Mouse (Mus musculus) forebrain, embryonic 12.5 days (tissue): ENCODE results near the gene Schip1. TPM values are rescaled to one million over a fixed set of nuclear protein-coding genes. Genes with fewer than 3 reads are reported as not detected.

ENCODE experiments used
- ATAC-seq: fragments of 200-750 bp; cut with Nextera tagmentation; 2 replicates; pipeline ENCODE4 v1.8.0; 2017; ENCODE audit warnings: moderate TSS enrichment; ENCODE audit not compliant: low FRiP score
- H3K27ac ChIP-seq: fragments of 300-500 bp; sonication (generic); 2 replicates; pipeline ENCODE4 v1.5.1; 2016; ENCODE audit warnings: mild to moderate bottlenecking
- H3K27me3 ChIP-seq: fragments of 300-500 bp; sonication (generic); 2 replicates; pipeline ENCODE4 v1.6.1; 2016; ENCODE audit warnings: mild to moderate bottlenecking
- H3K36me3 ChIP-seq: fragments of 300-500 bp; sonication (generic); replicated peaks from 2 replicates; pipeline ENCODE4 v1.6.1; 2016; ENCODE audit warnings: mild to moderate bottlenecking
- H3K4me1 ChIP-seq: fragments of 300-500 bp; sonication (generic); 2 replicates; pipeline ENCODE4 v1.6.1; 2016
- H3K4me2 ChIP-seq: fragments of 300-500 bp; sonication (generic); 2 replicates; pipeline ENCODE4 v1.6.1; 2016; ENCODE audit warnings: mild to moderate bottlenecking, moderate library complexity
- H3K4me3 ChIP-seq: fragments of 300-500 bp; sonication (generic); replicated peaks from 2 replicates; pipeline ENCODE4 v1.5.1; 2016; ENCODE audit warnings: mild to moderate bottlenecking
- H3K9ac ChIP-seq: fragments of 300-500 bp; sonication (generic); 2 replicates; pipeline ENCODE4 v1.6.1; 2016; ENCODE audit warnings: mild to moderate bottlenecking
- H3K9me3 ChIP-seq: fragments of 300-500 bp; sonication (generic); 2 replicates; pipeline ENCODE4 v1.6.1; 2016
- WGBS: fragments of 180-500 bp; shearing (Covaris S2); methylation state at CpG from one replicate; pipeline ENCODE4 v1.1.7; 2016; 5-methylcytosine and 5-hydroxymethylcytosine counted together
- polyA plus RNA-seq: library from polyadenylated mRNA; unstranded; fragments of >200 nt; fragmentation: Nextera tagmentation; extraction: Ambion mirVana; gene quantifications from 2 replicates; pipeline ENCODE4 v1.2.1, GENCODE M21; 2016

Schip1 gene
- polyA plus RNA-seq, 1 experiment from 2014 or later = 88.1 TPM

DNA sequence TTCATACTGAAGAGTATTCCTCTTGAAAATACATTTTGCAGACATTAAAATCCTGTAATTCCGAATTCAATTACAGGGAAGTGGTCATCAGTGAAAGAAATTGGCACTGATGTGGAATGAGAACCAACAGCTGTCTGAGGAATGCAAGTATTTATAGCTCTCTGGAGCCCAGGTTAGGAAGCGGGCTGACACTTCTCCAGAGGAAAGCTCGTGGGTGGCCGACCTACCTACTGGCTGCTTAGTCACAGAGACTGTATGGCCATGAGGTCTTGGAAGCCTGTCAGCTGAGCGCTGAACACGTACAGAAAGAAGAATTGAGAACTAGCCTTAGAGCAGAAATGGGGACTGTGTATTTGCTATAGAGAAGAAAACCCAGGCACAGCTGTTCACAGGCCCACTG, 545.4 kb downstream of the Schip1 start:
- no peak overlapping the region for H3K9ac ChIP-seq
- H3K4me1 ChIP-seq = peaks cover 17% of the 10 kb centered on the region
- no peak overlapping the region for H3K27ac ChIP-seq
- H3K36me3 ChIP-seq = 0 out of 2 replicates have a peak, but pooled peaks cover 3% of the 10 kb centered on the region
- no peak for ATAC-seq
- no peaks in the 10 kb centered on the region for H3K27me3 ChIP-seq
- no peak overlapping the region for H3K4me3 ChIP-seq
- no peak overlapping the region for H3K4me2 ChIP-seq
- H3K9me3 ChIP-seq = no peaks in the 10 kb centered on the region
- 83% methylated on average over 6 of the region's 6 CpGs for WGBS

DNA sequence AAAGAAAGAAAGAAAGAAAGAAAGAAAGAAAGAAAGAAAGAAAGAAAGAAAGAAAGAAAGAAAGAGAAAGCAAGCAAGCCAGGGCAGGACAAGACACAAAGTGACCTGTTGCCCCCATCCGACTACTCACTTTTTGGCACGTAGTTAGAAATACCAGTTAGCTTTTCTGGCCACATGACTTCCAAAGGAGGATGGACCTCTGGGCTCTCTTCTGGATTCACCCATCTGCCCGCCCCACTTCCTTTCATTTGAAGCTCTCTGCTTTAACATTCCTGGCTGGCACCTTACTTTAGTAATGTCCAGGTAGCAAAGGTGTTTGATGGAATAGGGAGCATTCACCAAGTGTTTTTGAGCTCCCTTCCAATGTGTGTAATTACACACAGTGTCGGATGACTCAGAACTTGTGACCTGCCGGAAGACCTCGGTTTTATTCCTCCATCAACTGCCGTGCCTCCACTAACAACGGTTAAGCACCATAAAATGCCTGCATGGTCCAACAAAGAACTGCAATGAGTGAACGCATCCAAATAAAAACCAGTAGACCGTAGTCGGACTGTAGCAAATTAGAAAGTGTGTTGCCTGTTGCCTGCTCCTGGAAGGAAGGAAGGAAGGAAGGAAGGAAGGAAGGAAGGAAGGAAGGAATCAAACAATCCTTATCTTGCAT, 546.1 kb downstream of the Schip1 start:
- Histone ChIP-seq H3K27me3 (no peaks in the 10 kb centered on the region), H3K27ac (no peak overlapping the region), H3K9ac (no peak overlapping the region), H3K4me3 (no peak overlapping the region), H3K4me1 (peaks cover 12% of the 10 kb centered on the region), H3K36me3 (0 out of 2 replicates have a peak, but pooled peaks cover 3% of the 10 kb centered on the region), H3K9me3 (no peaks in the 10 kb centered on the region), H3K4me2 (no peak overlapping the region)
- 88% methylated on average over 11 of the region's 11 CpGs for WGBS
- no peak for ATAC-seq

DNA sequence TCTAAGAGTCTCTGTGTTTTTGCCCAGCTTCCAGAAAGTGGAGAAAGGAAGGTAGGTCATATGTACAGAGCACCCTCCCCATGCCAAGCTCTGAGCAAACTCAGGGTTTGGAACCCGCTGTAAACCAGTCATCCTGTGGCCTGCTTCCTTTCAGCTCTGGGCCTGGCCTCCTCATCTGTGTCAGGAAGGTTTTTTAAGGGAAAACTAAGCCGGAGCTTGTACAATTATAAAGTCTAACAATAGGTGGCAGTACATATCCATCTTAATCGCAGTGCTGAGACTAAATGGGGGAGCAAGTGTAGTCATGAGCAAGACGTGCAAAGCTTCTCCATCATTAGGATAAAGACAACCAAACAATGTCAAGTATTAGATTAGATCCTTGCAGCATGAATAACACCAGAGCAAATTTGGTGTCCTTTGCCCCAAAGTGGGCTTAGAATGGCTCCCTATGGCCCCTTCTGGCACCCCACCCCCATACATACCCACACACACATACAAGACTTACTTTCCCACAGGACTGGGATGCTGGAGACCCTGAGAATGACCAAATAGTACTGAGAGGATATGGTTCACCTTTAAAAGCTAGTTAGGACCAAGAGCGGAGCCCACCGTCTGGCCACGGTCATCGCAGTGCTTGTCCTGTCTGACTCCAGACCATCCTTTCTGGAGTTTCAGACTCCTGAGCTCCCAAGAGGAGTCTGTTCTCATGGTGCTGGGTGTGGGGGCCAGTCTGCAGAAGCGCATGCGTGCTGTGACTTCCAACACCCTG, 550.6 kb downstream of the Schip1 start:
- no peak overlapping the region for H3K27ac ChIP-seq
- no peaks in the 10 kb centered on the region for H3K27me3 ChIP-seq

DNA sequence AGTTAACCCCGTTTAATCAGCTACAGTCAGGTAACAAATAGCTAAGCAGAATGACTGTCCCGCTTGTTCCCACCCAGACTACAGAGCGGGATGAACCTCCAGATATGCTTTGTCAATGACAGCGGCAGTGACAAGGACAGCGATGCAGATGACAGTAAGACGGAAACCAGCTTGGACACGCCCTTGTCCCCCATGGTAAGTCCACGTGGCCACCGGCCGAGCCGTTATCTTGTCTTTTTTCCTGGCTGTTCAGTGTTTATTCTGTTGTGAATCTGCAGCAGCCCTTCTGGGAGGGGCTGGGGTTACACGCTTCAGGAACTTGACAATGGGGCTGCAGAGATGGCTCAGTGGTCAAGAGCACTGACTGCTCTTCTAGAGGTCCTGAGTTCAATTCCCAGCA, 551.8 kb downstream of the Schip1 start:
- WGBS = 97% methylated on average over 12 of the region's 12 CpGs
- H3K9ac ChIP-seq = no peak overlapping the region
- H3K9me3 ChIP-seq = no peaks in the 10 kb centered on the region

More for the DNA sequence above, 550.6 kb downstream of the Schip1 start:
- Histone ChIP-seq H3K4me1 (peaks cover 10% of the 10 kb centered on the region), H3K9me3 (no peaks in the 10 kb centered on the region), H3K36me3 (peaks cover 10% of the 10 kb centered on the region; the same call in 1 of the 2 replicates), H3K4me2 (no peak overlapping the region), H3K4me3 (no peak overlapping the region), H3K9ac (no peak overlapping the region)
- WGBS = 67% methylated on average over 10 of the region's 10 CpGs
- 0 out of 2 replicates have a peak, but pooled peaks have one; percentile 55 for ATAC-seq

DNA sequence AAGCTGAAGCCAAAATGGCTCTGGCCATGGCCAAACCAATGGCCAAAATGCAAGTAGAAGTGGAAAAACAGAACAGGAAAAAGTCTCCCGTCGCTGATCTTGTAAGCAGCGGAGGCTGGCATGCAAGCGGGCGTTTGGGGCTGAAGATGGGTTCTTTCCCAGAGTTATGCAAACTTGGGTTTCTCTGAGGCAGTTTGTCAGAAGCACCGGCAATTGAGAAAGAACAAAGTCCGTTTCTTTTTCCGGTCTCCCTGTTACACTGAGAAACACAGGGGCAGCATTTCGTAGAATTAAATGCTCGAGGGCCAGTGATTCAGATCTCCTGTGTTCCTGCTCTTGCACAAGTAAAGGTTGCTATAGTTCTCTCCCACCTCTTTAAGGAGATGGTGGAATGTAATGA, 553.1 kb downstream of the Schip1 start:
- no peak overlapping the region for H3K9ac ChIP-seq
- H3K27me3 ChIP-seq = no peaks in the 10 kb centered on the region
- no peak overlapping the region for H3K4me3 ChIP-seq
- H3K4me2 ChIP-seq = no peak overlapping the region
- ATAC-seq = no peak
- no peak overlapping the region for H3K27ac ChIP-seq
- H3K4me1 ChIP-seq = peaks cover 10% of the 10 kb centered on the region
- H3K9me3 ChIP-seq = no peaks in the 10 kb centered on the region
- peaks cover 28% of the 10 kb centered on the region for H3K36me3 ChIP-seq
- WGBS = 95% methylated on average over 10 of the region's 10 CpGs

More for the DNA sequence above, 551.8 kb downstream of the Schip1 start:
- peaks cover 10% of the 10 kb centered on the region for H3K4me1 ChIP-seq
- no peak overlapping the region for H3K4me2 ChIP-seq
- peaks cover 17% of the 10 kb centered on the region for H3K36me3 ChIP-seq
- no peak overlapping the region for H3K4me3 ChIP-seq
- no peak for ATAC-seq
- H3K27me3 ChIP-seq = no peaks in the 10 kb centered on the region
- no peak overlapping the region for H3K27ac ChIP-seq

DNA sequence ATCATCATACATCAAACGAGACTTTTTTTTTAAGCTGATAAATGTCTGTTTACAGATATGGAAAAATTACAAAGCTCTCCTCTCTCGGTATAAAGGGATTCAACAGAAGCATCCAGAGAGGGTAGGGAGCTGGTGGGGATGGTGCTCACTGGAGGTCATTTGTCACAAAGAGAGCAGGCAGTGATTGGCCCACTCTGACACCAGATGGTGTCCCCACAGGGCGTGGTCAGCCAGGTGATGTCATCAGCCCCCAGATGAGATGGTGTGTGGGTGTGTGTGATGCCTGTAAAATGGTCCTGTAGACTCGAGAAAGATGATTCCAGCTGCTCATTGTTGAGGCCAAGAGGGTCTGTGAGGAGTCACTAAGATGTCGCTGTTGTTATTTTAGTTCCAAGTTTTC, 554.5 kb downstream of the Schip1 start:
- H3K9ac ChIP-seq = no peak overlapping the region
- 88% methylated on average over 5 of the region's 5 CpGs for WGBS
- ATAC-seq = no peak
- H3K4me2 ChIP-seq = no peak overlapping the region
- no peaks in the 10 kb centered on the region for H3K9me3 ChIP-seq
- H3K27me3 ChIP-seq = no peaks in the 10 kb centered on the region
- no peak overlapping the region for H3K27ac ChIP-seq
- H3K4me1 ChIP-seq = peaks cover 3% of the 10 kb centered on the region
- no peak overlapping the region for H3K4me3 ChIP-seq
- peaks cover 33% of the 10 kb centered on the region for H3K36me3 ChIP-seq

DNA sequence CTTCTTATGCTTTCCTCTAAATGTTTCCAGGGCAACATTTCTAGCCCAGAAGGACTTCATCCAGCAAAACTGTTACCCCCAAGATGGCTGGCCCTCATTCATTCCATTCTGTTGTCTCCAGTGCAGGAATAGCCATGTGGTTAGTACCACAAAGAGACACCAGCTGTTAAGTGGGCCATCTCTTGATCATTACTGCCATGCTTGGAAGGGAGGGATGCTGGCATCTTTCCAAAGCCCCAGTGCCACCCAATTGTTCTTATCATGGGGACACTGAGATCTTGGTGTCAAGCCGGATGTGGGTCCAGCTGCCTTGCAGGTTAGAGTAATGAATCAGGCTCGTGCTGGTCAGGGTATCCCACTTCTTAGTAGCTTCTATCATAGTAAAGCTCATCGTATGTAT, 557.4 kb downstream of the Schip1 start:
- no peaks in the 10 kb centered on the region for H3K27me3 ChIP-seq
- no peak overlapping the region for H3K4me3 ChIP-seq
- H3K4me2 ChIP-seq = no peak overlapping the region
- H3K9ac ChIP-seq = no peak overlapping the region
- no peak overlapping the region for H3K27ac ChIP-seq
- peaks cover 51% of the 10 kb centered on the region for H3K36me3 ChIP-seq
- no peak for ATAC-seq
- WGBS = 93% methylated on average over 3 of the region's 3 CpGs
- no peaks in the 10 kb centered on the region for H3K4me1 ChIP-seq
- H3K9me3 ChIP-seq = no peaks in the 10 kb centered on the region

DNA sequence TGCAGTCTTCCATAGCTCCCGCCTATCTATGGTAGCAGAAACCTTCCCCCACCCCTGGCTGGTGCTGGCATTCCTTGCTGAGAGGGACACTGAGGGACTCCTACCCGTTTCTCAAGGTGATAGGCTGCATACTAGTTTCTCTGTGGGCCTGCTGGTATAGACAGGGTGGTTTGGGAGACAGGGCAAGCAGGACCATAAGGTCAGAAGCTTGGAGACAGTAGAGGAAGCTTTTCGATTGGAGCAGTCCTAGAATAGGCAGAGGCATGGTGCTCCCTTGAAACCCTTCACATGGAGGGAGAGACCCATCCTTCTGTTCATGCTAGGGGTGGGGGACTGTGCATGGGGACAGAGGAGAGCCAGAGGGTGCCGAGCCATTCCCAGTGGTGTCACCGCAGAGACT, 558.4 kb downstream of the Schip1 start:
- peaks cover 56% of the 10 kb centered on the region for H3K36me3 ChIP-seq
- no peaks in the 10 kb centered on the region for H3K27me3 ChIP-seq
- H3K27ac ChIP-seq = no peak overlapping the region
- no peaks in the 10 kb centered on the region for H3K4me1 ChIP-seq
- H3K4me3 ChIP-seq = no peak overlapping the region
- no peak overlapping the region for H3K9ac ChIP-seq
- H3K4me2 ChIP-seq = no peak overlapping the region
- WGBS = 91% methylated on average over 5 of the region's 5 CpGs
- H3K9me3 ChIP-seq = no peaks in the 10 kb centered on the region
- ATAC-seq = no peak

DNA sequence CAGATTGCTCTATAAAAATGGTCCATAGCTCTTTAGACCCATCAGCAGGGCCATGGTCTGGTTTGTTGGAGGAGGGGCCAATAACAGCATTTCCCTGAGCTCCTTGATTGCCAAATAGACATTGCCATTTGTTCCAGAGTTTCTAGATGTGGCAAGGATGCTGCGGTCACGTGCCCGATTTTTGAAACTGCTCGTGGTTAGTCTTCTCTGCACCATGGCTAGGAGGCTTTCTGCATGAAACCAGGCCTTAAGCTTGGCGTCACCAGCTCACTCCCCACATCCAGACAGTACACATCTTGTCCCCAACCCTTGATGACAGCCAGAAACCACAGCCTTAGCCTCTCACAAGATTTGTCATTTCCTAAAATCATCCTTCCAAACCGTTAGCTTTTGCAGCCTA, 559.9 kb downstream of the Schip1 start:
- no peaks in the 10 kb centered on the region for H3K9me3 ChIP-seq
- H3K9ac ChIP-seq = no peak overlapping the region
- no peaks in the 10 kb centered on the region for H3K4me1 ChIP-seq
- H3K4me3 ChIP-seq = no peak overlapping the region
- peaks cover 54% of the 10 kb centered on the region for H3K36me3 ChIP-seq
- no peak overlapping the region for H3K4me2 ChIP-seq
- H3K27me3 ChIP-seq = no peaks in the 10 kb centered on the region
- 91% methylated on average over 6 of the region's 6 CpGs for WGBS
- H3K27ac ChIP-seq = no peak overlapping the region
- no peak for ATAC-seq

DNA sequence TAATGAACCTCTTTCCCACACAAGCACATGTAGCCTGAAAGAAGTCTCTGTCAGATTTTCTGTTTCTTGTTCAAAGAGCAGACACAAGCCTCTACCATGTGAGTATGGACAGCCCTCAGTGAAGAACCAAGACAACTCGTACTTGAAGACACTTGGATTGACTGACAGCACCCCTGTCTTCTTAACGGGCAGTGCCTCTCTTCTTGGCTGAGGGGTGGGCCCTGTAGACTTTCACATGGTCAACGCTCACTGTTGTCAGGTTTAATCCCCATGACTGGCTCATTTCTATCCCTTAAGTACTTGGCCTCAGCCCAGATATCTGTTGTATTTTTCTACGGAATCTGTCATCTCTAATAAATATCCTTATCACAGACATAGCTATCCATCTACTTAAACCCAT, 565.7 kb downstream of the Schip1 start:
- Histone ChIP-seq H3K4me1 (no peaks in the 10 kb centered on the region), H3K4me2 (no peak overlapping the region), H3K4me3 (no peak overlapping the region), H3K27ac (no peak overlapping the region), H3K9me3 (no peaks in the 10 kb centered on the region), H3K27me3 (no peaks in the 10 kb centered on the region), H3K9ac (no peak overlapping the region), H3K36me3 (peaks cover 20% of the 10 kb centered on the region)
- 80% methylated on average over 4 of the region's 4 CpGs for WGBS
- ATAC-seq = no peak

DNA sequence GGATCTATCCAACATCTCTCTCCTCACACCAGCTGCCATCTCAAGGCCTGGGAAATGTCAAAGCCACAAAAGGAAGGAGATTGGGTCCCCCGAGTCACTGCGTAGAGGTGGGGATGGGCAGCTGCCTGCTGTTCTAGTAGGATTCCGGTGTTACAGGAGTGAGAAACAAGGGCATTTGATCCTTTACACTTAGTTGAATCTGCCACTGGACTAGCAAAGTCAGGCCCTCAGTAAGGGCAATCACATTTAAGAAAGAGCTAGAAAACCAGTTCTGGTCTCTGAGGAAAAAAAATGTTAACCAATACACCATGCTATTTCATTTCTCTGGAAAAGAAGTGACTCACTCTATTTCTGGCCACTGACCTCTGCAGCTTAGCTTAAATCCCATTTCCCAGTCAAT, 566.2 kb downstream of the Schip1 start:
- Histone ChIP-seq H3K9ac (no peak overlapping the region), H3K4me3 (no peak overlapping the region), H3K36me3 (peaks cover 18% of the 10 kb centered on the region), H3K27ac (no peak overlapping the region), H3K4me1 (no peaks in the 10 kb centered on the region), H3K4me2 (no peak overlapping the region), H3K27me3 (no peaks in the 10 kb centered on the region), H3K9me3 (no peaks in the 10 kb centered on the region)
- no peak for ATAC-seq
- WGBS = 86% methylated on average over 3 of the region's 3 CpGs

DNA sequence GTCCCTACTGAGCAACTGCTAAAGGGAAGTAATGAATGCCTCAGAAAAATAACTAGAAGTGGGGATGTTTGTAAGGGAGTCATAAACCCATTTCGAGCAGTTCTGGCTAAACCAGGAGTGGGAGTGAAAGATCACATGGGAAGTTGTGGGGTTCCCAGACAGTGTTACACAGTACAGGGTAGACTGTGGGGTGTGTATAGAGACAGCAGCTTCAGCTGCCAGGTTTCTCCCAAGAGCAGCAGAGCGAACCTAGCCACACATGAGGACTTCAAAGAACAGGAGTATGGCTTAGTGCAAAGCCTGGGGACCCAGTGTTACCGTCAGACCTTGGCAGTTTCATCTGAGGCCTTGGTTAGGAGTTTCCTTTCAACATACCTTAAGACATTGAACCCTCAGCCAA, 568.1 kb downstream of the Schip1 start:
- Histone ChIP-seq H3K4me3 (no peak overlapping the region), H3K27me3 (no peaks in the 10 kb centered on the region), H3K9ac (no peak overlapping the region), H3K9me3 (no peaks in the 10 kb centered on the region), H3K4me2 (no peak overlapping the region), H3K27ac (no peak overlapping the region), H3K4me1 (peaks cover 2% of the 10 kb centered on the region), H3K36me3 (0 out of 2 replicates have a peak, but pooled peaks cover 5% of the 10 kb centered on the region)
- 85% methylated on average over 3 of the region's 3 CpGs for WGBS
- ATAC-seq = no peak

DNA sequence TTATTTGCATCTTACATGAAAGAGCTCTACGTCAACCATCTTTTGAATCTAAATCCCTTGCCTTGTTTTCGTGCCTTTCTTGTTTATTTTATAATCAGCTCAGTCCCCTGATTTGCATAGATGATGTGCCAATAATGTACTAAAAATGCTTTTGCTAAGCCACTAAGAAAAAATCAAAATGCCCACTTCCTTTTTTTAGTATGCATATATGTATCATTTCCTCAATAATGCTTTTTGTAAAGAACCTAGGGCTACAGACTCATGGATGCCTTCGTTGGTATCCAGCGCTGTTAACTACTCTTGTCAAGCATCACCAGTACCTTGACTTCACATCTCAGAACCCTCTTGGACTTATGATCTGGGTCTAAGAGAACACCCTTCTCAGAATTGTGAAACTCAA, 569.0 kb downstream of the Schip1 start:
- no peak overlapping the region for H3K4me2 ChIP-seq
- peaks cover 9% of the 10 kb centered on the region for H3K4me1 ChIP-seq
- H3K27me3 ChIP-seq = no peaks in the 10 kb centered on the region
- no peak for ATAC-seq
- H3K27ac ChIP-seq = no peak overlapping the region
- WGBS = 92% methylated on average over 4 of the region's 4 CpGs
- H3K4me3 ChIP-seq = no peak overlapping the region
- H3K9me3 ChIP-seq = no peaks in the 10 kb centered on the region
- no peaks in the 10 kb centered on the region for H3K36me3 ChIP-seq
- H3K9ac ChIP-seq = no peak overlapping the region
